Mouse (Mus musculus): ENCODE data around the gene Psors1c2. TPM values are rescaled to one million over a fixed set of nuclear protein-coding genes. Genes with fewer than 3 reads are reported as not detected.

Psors1c2 gene
- polyA plus RNA-seq, 1 experiment, result 0.15 TPM

DNA sequence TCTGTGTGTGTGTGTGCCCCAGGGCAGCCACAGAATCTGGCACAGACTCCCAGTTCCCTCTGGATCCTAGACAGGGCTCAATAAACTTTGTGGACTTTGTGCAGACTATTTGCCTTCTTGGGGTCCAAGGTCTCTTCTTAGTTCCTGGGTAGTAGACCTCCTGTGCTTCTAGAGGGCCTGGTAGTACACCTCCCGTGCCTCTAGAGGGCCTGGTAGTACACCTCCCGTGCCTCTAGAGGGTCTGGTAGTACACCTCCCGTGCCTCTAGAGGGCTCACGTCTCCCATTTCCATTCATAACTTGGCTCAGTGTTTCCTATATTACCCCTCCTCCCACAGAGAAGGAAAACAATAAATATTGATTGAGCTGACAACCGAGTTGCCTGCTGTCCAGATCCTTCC, 23.8 kb downstream of the Psors1c2 start:
- 6% methylated on average over 5 of the region's 5 CpGs for WGBS

DNA sequence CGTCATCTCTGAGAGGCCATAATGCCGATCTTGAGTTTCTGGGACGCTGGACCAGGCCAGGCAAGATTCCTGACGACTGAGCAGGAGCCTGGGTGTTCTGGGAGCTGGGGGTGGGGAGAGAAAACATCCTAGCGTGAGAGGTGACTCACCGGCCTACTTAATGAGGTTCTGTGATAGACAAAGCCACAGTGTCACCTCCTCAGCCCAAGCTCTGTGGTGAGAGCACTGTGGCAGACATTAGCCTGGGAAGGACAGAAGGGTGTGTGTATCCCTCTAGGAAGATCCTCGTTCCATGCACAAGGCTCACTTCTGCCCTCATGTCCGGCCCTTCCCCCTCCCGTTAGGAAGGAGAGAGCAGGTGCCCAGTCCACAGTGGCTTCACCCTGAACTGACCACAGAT, 24.4 kb downstream of the Psors1c2 start:
- no peak for TF ChIP-seq CTCF (IDR thresholded peaks at IDR 0.05; ENCODE audit: extremely low read depth, insufficient read length, insufficient replicate concordance, low read depth, low read length)
- TF ChIP-seq POLR2A (IDR thresholded peaks at IDR 0.05; ENCODE audit: low read depth, low read length), result no peak
- Histone ChIP-seq H3K4me1 (ENCODE audit: control insufficient read depth, insufficient read depth, insufficient read length, low read length) (peaks cover 14% of the 10 kb centered on the region), H3K4me3 (ENCODE audit: low read depth, low read length) (peak overlapping the region; percentile 33), H3K27me3 (ENCODE audit: control insufficient read depth, insufficient read depth, low read length) (no peaks in the 10 kb centered on the region), H3K36me3 (ENCODE audit: control insufficient read depth, insufficient read depth, low read length) (no peaks in the 10 kb centered on the region), H3K27ac (ENCODE audit: insufficient read depth, low read depth, low read length) (peak overlapping the region; percentile 33; the same call in 1 of the 2 replicates)
- 32% methylated on average over 9 of the region's 9 CpGs for WGBS

More for the DNA sequence above, 23.8 kb downstream of the Psors1c2 start:
- peak; percentile 99; the same call in 1 of the 2 replicates for TF ChIP-seq CTCF (IDR thresholded peaks at IDR 0.05; ENCODE audit: extremely low read depth, insufficient read length, insufficient replicate concordance, low read depth, low read length)
- TF ChIP-seq POLR2A (IDR thresholded peaks at IDR 0.05; ENCODE audit: low read depth, low read length), result no peak
- H3K4me1 ChIP-seq (ENCODE audit: control insufficient read depth, insufficient read depth, insufficient read length, low read length), result peaks cover 14% of the 10 kb centered on the region
- peak overlapping the region; percentile 33; the same call in 1 of the 2 replicates for H3K27ac ChIP-seq (ENCODE audit: insufficient read depth, low read depth, low read length)
- peak overlapping the region; percentile 33 for H3K4me3 ChIP-seq (ENCODE audit: low read depth, low read length)
- H3K27me3 ChIP-seq (ENCODE audit: control insufficient read depth, insufficient read depth, low read length), result no peaks in the 10 kb centered on the region
- H3K36me3 ChIP-seq (ENCODE audit: control insufficient read depth, insufficient read depth, low read length), result no peaks in the 10 kb centered on the region

DNA sequence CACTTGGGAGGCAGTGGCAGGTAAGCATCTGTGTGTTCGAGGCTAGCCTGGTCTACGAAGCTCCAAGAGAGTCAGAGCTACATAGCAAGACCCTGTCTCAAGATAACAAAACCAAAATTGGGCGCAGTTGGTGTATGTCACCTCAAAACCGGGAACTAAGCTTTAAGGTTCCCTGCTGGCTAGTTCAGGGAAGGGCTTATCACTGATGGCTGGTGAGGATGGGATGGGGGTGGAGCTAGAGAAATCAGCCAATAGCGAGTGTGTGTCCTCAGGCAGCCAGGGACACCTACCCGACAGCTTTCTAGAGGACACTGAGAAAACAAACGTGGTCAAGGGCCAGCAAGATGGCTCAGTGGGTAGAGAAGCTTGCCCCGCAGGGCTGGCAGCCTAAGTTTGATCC, 25.2 kb downstream of the Psors1c2 start:
- 62% methylated on average over 8 of the region's 8 CpGs for WGBS
- Histone ChIP-seq H3K36me3 (ENCODE audit: control insufficient read depth, insufficient read depth, low read length) (no peaks in the 10 kb centered on the region), H3K27me3 (ENCODE audit: control insufficient read depth, insufficient read depth, low read length) (no peaks in the 10 kb centered on the region), H3K4me3 (ENCODE audit: low read depth, low read length) (no peak overlapping the region), H3K27ac (ENCODE audit: insufficient read depth, low read depth, low read length) (no peak overlapping the region), H3K4me1 (ENCODE audit: control insufficient read depth, insufficient read depth, insufficient read length, low read length) (peaks cover 14% of the 10 kb centered on the region)
- no peak for TF ChIP-seq POLR2A (IDR thresholded peaks at IDR 0.05; ENCODE audit: low read depth, low read length)
- no peak for TF ChIP-seq CTCF (IDR thresholded peaks at IDR 0.05; ENCODE audit: extremely low read depth, insufficient read length, insufficient replicate concordance, low read depth, low read length)

DNA sequence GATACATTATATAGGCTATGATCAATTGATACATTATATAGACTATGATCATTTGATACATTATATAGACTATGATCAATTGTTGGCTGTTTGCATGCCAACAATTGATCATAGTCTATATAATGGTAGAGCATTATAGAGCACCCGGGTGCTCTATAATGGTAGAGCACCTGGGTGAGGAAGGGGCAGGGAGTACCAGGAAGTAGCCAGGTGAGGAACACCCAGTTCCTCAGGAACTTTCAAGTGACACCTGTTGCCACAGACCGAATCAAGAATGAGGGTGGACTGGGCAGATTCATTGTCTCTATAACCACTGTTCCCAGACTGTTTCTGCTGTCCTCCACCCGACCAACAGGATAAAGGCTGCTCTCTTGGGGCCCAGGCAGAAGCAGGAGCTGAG, 34.1 kb downstream of the Psors1c2 start, which contains the start of gene 2300002M23Rik:
Gene 2300002M23Rik (plus strand): TSS at position 301 of the 400 bp plus-strand sequence.
- no peak within 1 kb of the TSS for H3K4me3 ChIP-seq (ENCODE audit: low read depth, low read length)
- 35% methylated on average over 3 of the region's 3 CpGs for WGBS
- TF ChIP-seq CTCF (IDR thresholded peaks at IDR 0.05; ENCODE audit: extremely low read depth, insufficient read length, insufficient replicate concordance, low read depth, low read length), result no peak
- no peak for TF ChIP-seq POLR2A (IDR thresholded peaks at IDR 0.05; ENCODE audit: low read depth, low read length)
- H3K4me1 ChIP-seq (ENCODE audit: control insufficient read depth, insufficient read depth, insufficient read length, low read length), result no peaks in the 10 kb centered on the region
- H3K36me3 ChIP-seq (ENCODE audit: control insufficient read depth, insufficient read depth, low read length), result no peaks in the 10 kb centered on the region
- H3K27ac ChIP-seq (ENCODE audit: insufficient read depth, low read depth, low read length), result no peak within 1 kb of the TSS
- H3K27me3 ChIP-seq (ENCODE audit: control insufficient read depth, insufficient read depth, low read length), result 0 out of 2 replicates have a peak, but pooled peaks cover 5% of the 10 kb centered on the region

DNA sequence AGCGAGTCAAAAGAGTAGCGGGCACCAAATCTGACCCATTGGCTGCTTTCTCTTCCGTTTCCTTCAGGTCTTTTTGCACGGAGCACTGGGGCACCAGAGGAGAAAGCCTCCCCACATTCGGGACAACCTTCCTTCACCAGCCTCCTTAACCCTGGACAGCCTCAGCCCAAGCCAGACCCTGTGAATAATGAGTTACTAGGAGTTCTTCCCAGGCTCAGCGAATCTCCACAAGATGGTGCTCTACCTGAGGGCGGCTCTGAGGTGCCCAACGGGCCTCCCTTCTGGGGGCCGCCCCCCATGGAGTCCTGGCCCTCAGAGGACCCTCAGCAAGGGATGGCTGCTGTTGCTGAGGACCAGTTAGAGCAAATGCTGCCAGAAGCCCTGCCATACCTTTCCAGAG, 34.8 kb downstream of the Psors1c2 start:
- H3K4me1 ChIP-seq (ENCODE audit: control insufficient read depth, insufficient read depth, insufficient read length, low read length), result no peaks in the 10 kb centered on the region
- no peak overlapping the region for H3K4me3 ChIP-seq (ENCODE audit: low read depth, low read length)
- TF ChIP-seq CTCF (IDR thresholded peaks at IDR 0.05; ENCODE audit: extremely low read depth, insufficient read length, insufficient replicate concordance, low read depth, low read length) (no peak), POLR2A (IDR thresholded peaks at IDR 0.05; ENCODE audit: low read depth, low read length) (no peak)
- no peak overlapping the region for H3K27ac ChIP-seq (ENCODE audit: insufficient read depth, low read depth, low read length)
- 0 out of 2 replicates have a peak, but pooled peaks cover 5% of the 10 kb centered on the region for H3K27me3 ChIP-seq (ENCODE audit: control insufficient read depth, insufficient read depth, low read length)
- 50% methylated on average over 9 of the region's 9 CpGs for WGBS
- no peaks in the 10 kb centered on the region for H3K36me3 ChIP-seq (ENCODE audit: control insufficient read depth, insufficient read depth, low read length)

DNA sequence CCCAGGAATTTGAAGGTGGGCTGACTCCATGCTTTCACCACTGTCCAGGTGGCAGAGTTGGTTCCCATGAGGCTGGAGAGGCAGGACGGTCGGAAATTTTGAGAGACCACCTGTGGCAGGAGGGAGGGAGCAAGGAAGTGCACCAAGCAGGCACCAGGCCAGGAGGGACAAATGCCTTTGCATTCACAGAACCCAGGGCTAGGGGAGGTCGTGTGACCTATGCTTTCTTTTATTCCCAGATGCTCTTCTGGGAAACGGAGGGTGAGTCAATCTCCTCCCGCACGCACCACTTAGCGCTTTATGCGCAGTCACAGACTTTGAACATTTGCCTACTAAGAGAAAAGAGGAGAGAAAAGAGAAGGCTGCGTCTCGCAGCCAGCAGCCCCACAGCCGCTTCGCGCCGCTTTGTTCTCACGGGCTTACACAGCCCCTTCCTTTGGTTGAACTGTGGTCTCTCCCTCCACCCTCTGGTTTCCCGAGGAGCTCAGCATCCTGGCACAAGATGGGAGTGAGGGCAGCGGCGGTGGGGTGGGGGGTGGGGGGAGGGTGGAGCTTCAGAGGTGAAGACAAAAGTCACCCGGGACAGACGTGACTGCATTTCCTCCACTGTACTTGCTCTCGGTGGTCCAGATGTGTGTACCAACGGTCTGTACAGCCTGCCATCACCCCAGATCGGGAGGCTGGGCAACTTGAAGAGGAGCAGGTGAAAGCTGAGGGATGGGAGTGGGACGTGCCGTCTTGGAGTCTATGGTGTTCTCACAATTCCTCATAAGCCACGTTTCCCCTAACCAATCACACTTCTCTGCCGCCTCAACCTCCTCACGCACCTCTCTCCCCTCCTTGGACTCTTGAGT, 36.3 kb downstream of the Psors1c2 start:
- Histone ChIP-seq H3K36me3 (ENCODE audit: control insufficient read depth, insufficient read depth, low read length) (no peaks in the 10 kb centered on the region), H3K4me1 (ENCODE audit: control insufficient read depth, insufficient read depth, insufficient read length, low read length) (no peaks in the 10 kb centered on the region), H3K27me3 (ENCODE audit: control insufficient read depth, insufficient read depth, low read length) (0 out of 2 replicates have a peak, but pooled peaks cover 5% of the 10 kb centered on the region), H3K27ac (ENCODE audit: insufficient read depth, low read depth, low read length) (no peak overlapping the region), H3K4me3 (ENCODE audit: low read depth, low read length) (no peak overlapping the region)
- 15% methylated on average over 28 of the region's 28 CpGs for WGBS
- TF ChIP-seq CTCF (IDR thresholded peaks at IDR 0.05; ENCODE audit: extremely low read depth, insufficient read length, insufficient replicate concordance, low read depth, low read length) (no peak), POLR2A (IDR thresholded peaks at IDR 0.05; ENCODE audit: low read depth, low read length) (no peak)

DNA sequence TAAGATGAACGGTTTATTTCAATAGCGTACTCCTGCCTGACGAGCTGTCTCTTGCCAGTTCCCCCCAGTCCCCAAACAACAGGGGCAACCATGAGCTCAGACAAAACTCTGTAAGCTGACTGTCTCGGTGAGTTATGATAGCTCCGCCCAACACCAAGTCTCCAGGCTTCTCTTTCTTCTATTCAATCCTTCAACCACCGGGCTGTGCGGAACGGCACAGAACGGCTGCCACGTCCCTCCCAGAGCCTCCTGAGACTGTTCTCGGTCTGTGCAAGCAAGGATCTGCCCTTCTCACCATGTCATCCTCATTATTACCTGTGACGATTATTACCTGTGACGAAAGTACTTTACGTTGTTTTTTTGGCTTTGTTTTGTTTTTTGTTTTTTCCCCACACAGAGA, 37.8 kb downstream of the Psors1c2 start:
- Histone ChIP-seq H3K4me3 (ENCODE audit: low read depth, low read length) (no peak overlapping the region), H3K36me3 (ENCODE audit: control insufficient read depth, insufficient read depth, low read length) (no peaks in the 10 kb centered on the region), H3K27me3 (ENCODE audit: control insufficient read depth, insufficient read depth, low read length) (0 out of 2 replicates have a peak, but pooled peaks cover 5% of the 10 kb centered on the region), H3K4me1 (ENCODE audit: control insufficient read depth, insufficient read depth, insufficient read length, low read length) (peaks cover 3% of the 10 kb centered on the region), H3K27ac (ENCODE audit: insufficient read depth, low read depth, low read length) (no peak overlapping the region)
- no peak for TF ChIP-seq POLR2A (IDR thresholded peaks at IDR 0.05; ENCODE audit: low read depth, low read length)
- no peak for TF ChIP-seq CTCF (IDR thresholded peaks at IDR 0.05; ENCODE audit: extremely low read depth, insufficient read length, insufficient replicate concordance, low read depth, low read length)
- 84% methylated on average over 14 of the region's 14 CpGs for WGBS
